Mouse (Mus musculus): ENCODE data around the gene Pgam2.

DNA sequence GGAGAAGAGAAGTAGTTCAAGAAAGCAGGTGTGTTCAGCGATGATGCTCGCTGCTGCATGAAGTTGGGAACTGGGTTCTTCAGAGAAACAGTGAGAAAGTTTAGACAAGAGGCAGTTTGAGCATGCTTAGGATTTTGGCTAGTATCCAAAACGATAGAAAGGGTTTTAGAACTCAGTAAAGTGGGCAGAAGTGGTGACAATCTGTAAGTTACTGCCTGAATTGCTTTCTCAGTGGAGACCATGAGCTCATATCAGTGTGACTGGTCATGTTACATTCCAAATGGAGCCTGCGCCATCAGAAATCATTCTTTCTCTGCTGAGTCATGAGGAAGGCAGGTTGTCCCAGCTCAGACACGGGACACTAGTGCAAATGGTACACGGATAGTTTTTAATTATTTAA is 37.5 kb downstream of the Pgam2 start:
- no peak for TF ChIP-seq FLI1 (IDR thresholded peaks at IDR 0.05; ENCODE audit: low read length)
- TF ChIP-seq GATA1 (IDR thresholded peaks at IDR 0.05; ENCODE audit: borderline replicate concordance, low read length), result no peak
